Mouse (Mus musculus): Measurements from ENCODE around the gene Atad2b. TPM values are rescaled to one million over a fixed set of nuclear protein-coding genes. Genes with fewer than 3 reads are reported as not detected.

Atad2b gene
- polyA plus RNA-seq (2014; fragmentation: Illumina TruSeq; extraction: RNeasy Lipid Tissue Mini Kit (QIAGEN cat#74804); ENCODE audit: low read depth, low replicate concordance), result 10.8 TPM

DNA sequence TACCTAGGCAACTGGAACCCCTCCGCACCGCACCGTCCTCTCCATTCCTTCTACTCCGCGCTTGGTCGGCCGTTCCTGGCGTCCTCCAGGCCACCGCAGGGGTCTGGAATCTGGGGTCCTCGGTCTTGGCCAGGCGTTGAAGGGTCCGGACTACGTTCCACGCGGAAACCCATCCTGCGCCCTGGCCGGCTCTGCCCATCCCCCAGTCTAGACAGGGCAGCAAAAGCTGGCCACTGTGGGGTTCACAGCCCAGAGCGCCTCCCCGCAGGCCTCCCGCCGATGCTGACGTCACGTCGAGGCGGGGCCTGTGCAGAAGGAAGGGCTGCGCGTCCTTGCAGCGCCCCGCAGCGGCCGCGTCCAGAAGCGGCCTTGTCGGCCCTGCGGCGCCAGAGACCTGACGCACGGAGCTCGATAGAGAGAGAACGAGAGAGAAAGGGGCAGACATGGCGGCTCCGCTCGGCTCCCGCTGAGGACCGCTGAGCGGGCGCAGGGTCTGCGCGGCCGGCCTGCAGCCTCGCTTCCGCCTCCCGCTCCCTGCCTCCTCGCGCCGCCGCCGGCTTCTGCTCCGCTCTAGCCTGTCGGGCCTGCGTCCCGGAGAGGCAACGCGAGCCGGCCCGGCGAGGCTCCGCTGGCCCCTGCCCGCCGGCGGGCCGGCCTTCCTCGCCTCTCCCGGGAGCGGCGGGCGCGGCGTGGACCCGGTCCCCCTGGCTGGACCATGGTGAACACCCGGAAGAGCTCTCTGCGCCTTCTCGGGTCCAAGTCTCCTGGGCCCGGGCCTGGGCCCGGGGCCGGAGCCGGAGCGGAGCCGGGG is at the start of gene Atad2b:
TSS of gene Atad2b (plus strand) at position 360 of the 811 bp plus-strand sequence.

DNA sequence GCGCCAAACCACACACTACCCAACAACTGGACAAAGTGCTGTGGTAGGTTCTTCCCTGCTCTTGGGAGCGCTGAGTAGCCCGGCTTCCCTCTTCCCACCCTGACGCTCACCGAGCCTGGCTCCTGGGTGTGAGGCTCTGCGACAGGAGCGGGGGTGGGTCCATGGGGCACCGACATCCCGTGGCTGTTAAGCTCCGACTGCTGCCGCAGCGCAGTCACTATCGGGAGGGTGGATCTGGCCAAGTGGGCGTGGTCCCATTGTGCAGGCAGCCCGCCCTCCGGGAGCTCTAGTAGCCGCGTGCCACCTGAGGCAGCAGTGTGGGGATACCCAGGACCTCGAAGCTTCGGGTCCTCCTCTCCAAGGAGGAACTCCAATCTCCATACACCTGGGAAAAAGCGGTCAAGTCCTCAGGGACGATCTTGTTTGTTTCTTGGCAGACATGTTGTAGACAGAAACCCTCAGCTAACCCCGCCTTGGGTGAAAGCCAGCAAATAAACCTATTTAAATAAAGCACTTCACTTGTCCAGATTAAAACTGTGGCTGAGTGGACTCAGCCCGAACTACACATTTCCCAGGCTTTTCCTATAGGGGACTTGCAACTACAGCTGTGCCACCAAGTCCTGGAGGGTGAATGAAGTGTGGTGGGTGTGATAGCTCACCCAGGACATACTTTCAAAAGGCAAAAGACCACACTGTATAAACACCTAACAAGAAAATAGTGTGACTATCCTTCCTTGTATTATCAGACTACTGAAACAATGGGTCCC is 42.8 kb upstream of the Atad2b start, which contains the start of gene Mfsd2b:
TSS of gene Mfsd2b (minus strand) at position 199 of the 767 bp plus-strand sequence.

DNA sequence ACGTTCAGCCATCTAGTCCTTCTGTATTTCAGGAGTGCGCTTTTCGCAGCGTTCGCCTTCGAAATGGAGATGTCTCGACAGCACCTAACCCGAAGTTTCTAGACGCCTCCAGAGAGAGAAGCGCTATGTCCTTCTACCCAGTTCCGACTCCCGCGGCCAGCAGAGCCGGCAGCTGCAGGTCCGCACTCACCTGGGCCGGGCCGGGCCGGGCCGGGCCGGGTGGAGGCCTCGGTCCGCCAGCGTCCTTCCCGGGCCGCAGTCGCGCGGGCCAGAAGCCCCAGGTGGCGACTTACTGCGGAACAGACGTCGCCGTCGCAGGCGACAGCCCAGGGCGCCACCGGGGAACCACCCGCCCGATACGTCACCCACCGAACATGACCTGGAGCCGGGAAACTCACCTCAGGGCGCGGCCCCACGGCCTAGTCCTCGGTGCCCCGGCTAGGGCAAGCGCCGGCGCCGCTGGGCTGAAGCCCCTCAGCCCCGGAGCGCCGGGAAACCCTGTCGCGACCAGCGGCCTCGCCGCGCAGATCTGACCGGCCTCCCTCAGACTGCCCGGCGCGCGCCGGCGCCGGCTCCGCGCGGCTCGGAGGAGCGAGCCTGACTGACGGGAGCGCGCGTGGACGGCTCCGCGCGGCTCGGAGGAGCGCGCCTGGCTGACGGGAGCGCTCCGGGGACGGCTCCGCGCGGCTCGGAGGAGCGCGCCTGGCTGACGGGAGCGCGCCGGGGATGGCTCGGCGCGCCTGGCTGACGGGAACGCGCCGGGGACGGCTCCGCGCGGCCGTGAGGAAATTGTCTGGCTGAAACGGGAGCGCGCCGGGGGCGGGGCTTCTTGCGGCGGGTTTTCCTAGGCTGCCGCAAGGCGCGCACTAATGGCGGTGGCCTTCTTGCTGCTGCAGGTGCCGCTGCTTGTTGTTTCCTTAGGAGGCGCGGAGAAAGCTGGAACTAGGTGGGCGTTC is 9.9 kb upstream of the Atad2b start, which contains the start of gene Ubxn2a:
TSS of gene Ubxn2a (minus strand) at position 755 of the 956 bp plus-strand sequence.

Other genes with a start within 250 kb of the Atad2b start
- 0.32 TPM for gene Fam228a, start 178.9 kb upstream of the Atad2b start, polyA plus RNA-seq (2014; fragmentation: Illumina TruSeq; extraction: RNeasy Lipid Tissue Mini Kit (QIAGEN cat#74804); ENCODE audit: low read depth, low replicate concordance)
- 2.0 TPM for gene Pfn4, start 148.3 kb upstream of the Atad2b start, polyA plus RNA-seq (2014; fragmentation: Illumina TruSeq; extraction: RNeasy Lipid Tissue Mini Kit (QIAGEN cat#74804); ENCODE audit: low read depth, low replicate concordance)
- 5.7 TPM for gene Fam228b, start 148.1 kb upstream of the Atad2b start, polyA plus RNA-seq (2014; fragmentation: Illumina TruSeq; extraction: RNeasy Lipid Tissue Mini Kit (QIAGEN cat#74804); ENCODE audit: low read depth, low replicate concordance)
- gene Sf3b6, start 99.8 kb upstream of the Atad2b start, polyA plus RNA-seq (2014; fragmentation: Illumina TruSeq; extraction: RNeasy Lipid Tissue Mini Kit (QIAGEN cat#74804); ENCODE audit: low read depth, low replicate concordance), result 160 TPM
- not detected for gene Fkbp1b, start 75.8 kb upstream of the Atad2b start, polyA plus RNA-seq (2014; fragmentation: Illumina TruSeq; extraction: RNeasy Lipid Tissue Mini Kit (QIAGEN cat#74804); ENCODE audit: low read depth, low replicate concordance)
- 4.9 TPM for gene Wdcp, start 74.0 kb upstream of the Atad2b start, polyA plus RNA-seq (2014; fragmentation: Illumina TruSeq; extraction: RNeasy Lipid Tissue Mini Kit (QIAGEN cat#74804); ENCODE audit: low read depth, low replicate concordance)
- gene Mfsd2b, start 43.0 kb upstream of the Atad2b start, polyA plus RNA-seq (2014; fragmentation: Illumina TruSeq; extraction: RNeasy Lipid Tissue Mini Kit (QIAGEN cat#74804); ENCODE audit: low read depth, low replicate concordance), result not detected
- gene Ubxn2a, start 9.6 kb upstream of the Atad2b start, polyA plus RNA-seq (2014; fragmentation: Illumina TruSeq; extraction: RNeasy Lipid Tissue Mini Kit (QIAGEN cat#74804); ENCODE audit: low read depth, low replicate concordance), result 48.2 TPM